Mouse (Mus musculus) lung, embryonic 16.5 days (tissue): ENCODE data around the gene Mical3. TPM values are rescaled to one million over a fixed set of nuclear protein-coding genes. Genes with fewer than 3 reads are reported as not detected.
A peak's percentile ranks its signal among the peaks of the same experiment; 100 is the strongest.

ENCODE experiments used
- ATAC-seq: fragments of 200-750 bp; cut with Nextera tagmentation; 2 replicates; pipeline ENCODE4 v1.8.0; 2017; ENCODE audit warnings: low read depth, mild to moderate bottlenecking, moderate library complexity
- H3K27ac ChIP-seq: fragments of 300-500 bp; sonication (generic); 2 replicates; pipeline ENCODE4 v1.5.1; 2014; ENCODE audit warnings: mild to moderate bottlenecking, control low read depth, low read length
- H3K27me3 ChIP-seq: fragments of 300-500 bp; sonication (generic); 2 replicates; pipeline ENCODE4 v1.6.1; 2014; ENCODE audit warnings: low read depth, low read length, mixed read lengths; ENCODE audit not compliant: control insufficient read depth, insufficient read depth
- H3K36me3 ChIP-seq: fragments of 300-500 bp; sonication (generic); 2 replicates; pipeline ENCODE4 v1.6.1; 2014; ENCODE audit warnings: low read length; ENCODE audit not compliant: control insufficient read depth, insufficient read depth
- H3K4me1 ChIP-seq: fragments of 300-500 bp; sonication (generic); replicated peaks from 2 replicates; pipeline ENCODE4 v1.6.1; 2014; ENCODE audit warnings: low read length, mixed read lengths; ENCODE audit not compliant: control insufficient read depth, insufficient read depth
- H3K4me2 ChIP-seq: fragments of 300-500 bp; sonication (generic); 2 replicates; pipeline ENCODE4 v1.6.1; 2014; ENCODE audit warnings: low read depth, low read length, control low read depth
- H3K4me3 ChIP-seq: fragments of 300-500 bp; sonication (generic); 2 replicates; pipeline ENCODE4 v1.5.1; 2014; ENCODE audit warnings: mild to moderate bottlenecking, low read length, control low read depth
- H3K9ac ChIP-seq: fragments of 300-500 bp; sonication (generic); 2 replicates; pipeline ENCODE4 v1.6.1; 2014; ENCODE audit warnings: low read length, control low read depth
- H3K9me3 ChIP-seq: fragments of 300-500 bp; sonication (generic); 2 replicates; pipeline ENCODE4 v1.6.1; 2016; ENCODE audit warnings: low read length; ENCODE audit not compliant: control insufficient read depth
- WGBS: fragments of 180-500 bp; shearing (Covaris S2); extraction: QIAGEN DNeasy Blood & Tissue Kit; methylation state at CpG from one replicate; pipeline ENCODE4 v1.1.7; 2014; 5-methylcytosine and 5-hydroxymethylcytosine counted together
- polyA plus RNA-seq: library from polyadenylated mRNA; unstranded; fragments of >200 nt; fragmentation: Nextera tagmentation; extraction: Ambion mirVana; gene quantifications from 2 replicates; pipeline ENCODE4 v1.2.1, GENCODE M21; 2015

The Mical3 gene
- polyA plus RNA-seq, 1 experiment from 2014 or later, result 15.9 TPM

DNA sequence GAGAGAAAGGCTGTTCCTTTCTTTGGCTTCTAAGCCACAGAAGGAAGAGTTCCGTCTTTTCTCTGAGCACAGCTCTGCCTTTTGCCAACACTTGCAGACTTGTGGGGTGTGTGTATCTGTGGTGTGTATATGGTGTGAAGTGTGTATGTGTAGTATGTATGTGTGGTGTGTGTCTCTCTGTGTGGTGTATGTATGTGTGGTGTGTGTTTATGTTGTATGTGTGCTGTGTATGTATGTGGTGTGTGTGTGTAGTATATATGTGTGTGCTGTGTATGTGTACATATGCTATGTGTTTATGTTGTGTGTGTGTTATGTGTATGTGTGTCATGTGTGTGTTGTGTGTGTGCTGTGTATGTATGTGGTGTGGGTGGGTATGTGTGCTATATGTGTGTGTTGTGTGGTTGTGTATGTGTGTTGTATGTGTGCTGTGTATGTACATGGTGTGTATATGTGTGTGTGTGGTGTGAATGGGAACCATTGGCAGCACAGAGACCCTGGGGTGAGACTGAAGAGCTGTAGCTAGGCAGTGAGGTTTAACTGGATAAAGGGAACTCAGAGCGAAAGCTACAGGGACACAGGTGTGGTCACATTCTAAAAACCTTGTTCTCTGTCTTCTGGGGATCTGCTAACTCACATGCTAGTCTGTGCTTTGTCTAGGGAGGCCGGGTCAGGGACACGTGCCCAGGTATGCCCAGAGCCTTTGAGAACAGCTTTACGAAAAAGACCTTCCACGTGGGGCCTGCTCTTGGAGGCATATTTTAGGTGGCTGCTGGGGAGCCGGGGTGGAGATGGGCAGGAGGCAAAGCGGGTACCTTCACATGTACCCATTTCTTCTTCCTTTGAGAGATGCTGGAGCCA, 159.6 kb downstream of the Mical3 start:
- Histone ChIP-seq H3K27me3 (no peaks in the 10 kb centered on the region), H3K4me3 (no peak overlapping the region), H3K4me1 (no peaks in the 10 kb centered on the region), H3K9me3 (no peaks in the 10 kb centered on the region), H3K4me2 (no peak overlapping the region), H3K27ac (no peak overlapping the region), H3K36me3 (peaks cover 7% of the 10 kb centered on the region; the same call in 1 of the 2 replicates), H3K9ac (no peak overlapping the region)
- WGBS, result 64% methylated on average over 8 of the region's 8 CpGs
- ATAC-seq, result no peak

GRCm38 (mm10) chr6:120965814-120966213, 165.0 kb downstream of the Mical3 start:
- WGBS, result 59% methylated on average over 13 of the region's 13 CpGs
- H3K9me3 ChIP-seq, result no peaks in the 10 kb centered on the region

DNA sequence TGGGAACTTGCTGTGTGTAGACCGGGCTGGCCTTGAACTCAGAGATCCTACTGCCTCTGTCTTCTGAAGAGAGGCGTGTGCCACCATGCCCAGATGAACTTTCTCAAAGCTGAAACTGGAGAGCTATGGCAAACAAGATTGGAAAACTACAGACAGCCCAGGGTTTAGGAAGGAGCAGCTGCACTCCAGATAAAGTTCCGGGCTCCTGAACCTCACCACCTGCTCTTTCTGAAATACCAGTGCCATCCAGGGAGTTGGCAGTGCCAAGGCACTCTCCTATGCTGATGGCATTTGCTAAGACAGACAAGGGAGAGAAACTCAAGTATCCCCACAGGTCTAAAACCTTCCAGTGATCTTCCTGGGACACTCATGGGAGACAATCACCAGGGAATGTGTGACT, 166.6 kb downstream of the Mical3 start:
- no peak for ATAC-seq
- Histone ChIP-seq H3K36me3 (peaks cover 3% of the 10 kb centered on the region; the same call in 1 of the 2 replicates), H3K27me3 (no peaks in the 10 kb centered on the region), H3K9me3 (no peaks in the 10 kb centered on the region), H3K4me2 (no peak overlapping the region), H3K4me1 (no peaks in the 10 kb centered on the region), H3K4me3 (no peak overlapping the region), H3K27ac (no peak overlapping the region), H3K9ac (no peak overlapping the region)
- 83% methylated on average over 3 of the region's 3 CpGs for WGBS

More at GRCm38 (mm10) chr6:120965814-120966213, 165.0 kb downstream of the Mical3 start:
- no peaks in the 10 kb centered on the region for H3K27me3 ChIP-seq
- no peak for ATAC-seq
- H3K27ac ChIP-seq, result no peak overlapping the region
- no peak overlapping the region for H3K4me3 ChIP-seq
- no peak overlapping the region for H3K9ac ChIP-seq
- peaks cover 5% of the 10 kb centered on the region; the same call in 1 of the 2 replicates for H3K36me3 ChIP-seq
- H3K4me2 ChIP-seq, result no peak overlapping the region
- H3K4me1 ChIP-seq, result no peaks in the 10 kb centered on the region

GRCm38 (mm10) chr6:120960338-120961030, 170.3 kb downstream of the Mical3 start:
- H3K27ac ChIP-seq, result no peak overlapping the region
- WGBS, result 83% methylated on average over 9 of the region's 9 CpGs
- peaks cover 14% of the 10 kb centered on the region for H3K36me3 ChIP-seq
- no peaks in the 10 kb centered on the region for H3K4me1 ChIP-seq
- H3K27me3 ChIP-seq, result no peaks in the 10 kb centered on the region
- no peak overlapping the region for H3K4me3 ChIP-seq
- H3K9ac ChIP-seq, result no peak overlapping the region
- no peaks in the 10 kb centered on the region for H3K9me3 ChIP-seq
- H3K4me2 ChIP-seq, result no peak overlapping the region
- ATAC-seq, result no peak

GRCm38 (mm10) chr6:120957331-120957730, 173.5 kb downstream of the Mical3 start:
- ATAC-seq, result peak; percentile 31; the same call in 1 of the 2 replicates

DNA sequence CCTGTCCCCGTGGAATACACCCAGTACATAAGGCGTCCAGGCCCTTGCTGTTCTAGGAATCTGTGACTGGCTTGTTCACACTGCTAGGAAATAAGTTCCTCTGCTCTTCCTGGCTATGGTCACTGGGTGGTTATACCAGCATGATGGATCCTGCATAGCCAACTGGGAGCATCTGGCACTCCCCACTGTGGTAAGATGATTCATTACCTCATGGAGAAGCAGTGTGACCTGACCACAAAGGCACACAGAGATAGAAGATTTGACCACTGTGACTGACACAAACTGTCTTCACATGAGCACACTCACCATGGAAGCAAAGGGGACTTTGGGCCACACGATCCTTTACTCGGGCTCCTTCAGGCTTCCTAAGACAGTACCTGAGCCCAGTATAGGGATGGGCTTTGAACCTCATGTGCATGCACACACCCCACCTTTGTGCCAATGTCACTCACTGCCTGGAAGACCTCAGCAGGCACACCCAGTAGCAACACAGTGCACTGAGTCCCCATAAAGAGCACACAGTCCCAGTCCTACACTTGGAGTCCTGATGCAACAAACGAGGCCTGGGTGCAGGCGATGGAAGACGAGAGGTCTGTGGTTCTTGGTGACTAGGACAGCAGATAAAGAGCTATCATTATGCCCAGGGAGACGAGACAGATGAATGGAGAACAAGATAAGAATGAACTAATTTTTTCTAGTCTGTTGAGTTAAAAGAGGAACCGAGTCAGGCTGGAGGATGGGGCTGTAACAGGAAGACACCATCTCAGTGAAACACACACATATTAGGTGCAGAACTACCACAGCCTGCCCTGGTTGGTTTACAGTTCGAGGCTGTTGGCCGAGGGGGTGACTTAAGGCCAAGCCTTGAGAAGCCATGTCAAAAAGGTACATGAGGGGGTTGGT, 174.3 kb downstream of the Mical3 start:
- H3K27me3 ChIP-seq, result no peaks in the 10 kb centered on the region
- no peak overlapping the region for H3K27ac ChIP-seq
- peaks cover 19% of the 10 kb centered on the region for H3K36me3 ChIP-seq
- H3K4me3 ChIP-seq, result no peak overlapping the region
- no peak overlapping the region for H3K9ac ChIP-seq
- H3K9me3 ChIP-seq, result no peaks in the 10 kb centered on the region
- H3K4me1 ChIP-seq, result no peaks in the 10 kb centered on the region
- ATAC-seq, result no peak
- 81% methylated on average over 11 of the region's 11 CpGs for WGBS
- H3K4me2 ChIP-seq, result no peak overlapping the region

More at GRCm38 (mm10) chr6:120957331-120957730, 173.5 kb downstream of the Mical3 start:
- H3K27ac ChIP-seq, result no peak overlapping the region
- no peaks in the 10 kb centered on the region for H3K4me1 ChIP-seq
- H3K4me2 ChIP-seq, result no peak overlapping the region
- no peaks in the 10 kb centered on the region for H3K27me3 ChIP-seq
- no peak overlapping the region for H3K9ac ChIP-seq
- 67% methylated on average over 4 of the region's 4 CpGs for WGBS
- peaks cover 15% of the 10 kb centered on the region for H3K36me3 ChIP-seq
- H3K4me3 ChIP-seq, result no peak overlapping the region
- no peaks in the 10 kb centered on the region for H3K9me3 ChIP-seq

- Histone ChIP-seq H3K4me2 (no peak overlapping the region), H3K9me3 (no peaks in the 10 kb centered on the region), H3K36me3 (peaks cover 17% of the 10 kb centered on the region), H3K27ac (no peak overlapping the region), H3K4me3 (no peak overlapping the region), H3K4me1 (no peaks in the 10 kb centered on the region), H3K9ac (no peak overlapping the region), H3K27me3 (no peaks in the 10 kb centered on the region)
- 65% methylated on average over 3 of the region's 3 CpGs for WGBS
- ATAC-seq, result no peak
Observed at GRCm38 (mm10) chr6:120955215-120955614, 175.6 kb downstream of the Mical3 start.

DNA sequence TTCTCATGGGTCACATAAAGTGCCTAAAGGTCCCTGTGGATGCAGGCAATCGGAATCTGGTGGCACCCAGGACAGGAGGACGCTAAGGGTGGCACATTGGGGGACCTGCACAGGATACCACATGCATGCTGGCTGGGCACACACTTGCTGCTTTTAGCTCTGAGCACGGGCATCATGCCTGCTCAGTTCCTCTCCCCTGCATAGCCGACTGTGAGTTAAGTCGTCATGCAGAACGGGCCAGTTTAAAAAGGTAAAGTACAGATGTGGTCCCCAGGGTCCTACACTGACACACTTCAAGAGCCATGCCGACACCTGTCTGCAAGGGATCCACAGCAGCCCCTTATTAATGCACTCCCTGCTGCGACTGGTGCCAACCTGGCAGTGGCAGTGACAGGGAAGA, 176.6 kb downstream of the Mical3 start:
- ATAC-seq, result no peak
- H3K9me3 ChIP-seq, result no peaks in the 10 kb centered on the region
- H3K36me3 ChIP-seq, result peaks cover 16% of the 10 kb centered on the region
- H3K9ac ChIP-seq, result no peak overlapping the region
- H3K4me3 ChIP-seq, result no peak overlapping the region
- no peak overlapping the region for H3K4me2 ChIP-seq
- 86% methylated on average over 8 of the region's 8 CpGs for WGBS
- H3K27ac ChIP-seq, result no peak overlapping the region
- no peaks in the 10 kb centered on the region for H3K27me3 ChIP-seq
- no peaks in the 10 kb centered on the region for H3K4me1 ChIP-seq
